In genomic region chr19:47864721-47865120, GRCm38 (mm10) we compare ENCODE assay signal across 11 mouse cellular contexts. TPM values are rescaled to one million over a fixed set of nuclear protein-coding genes. Genes with fewer than 3 reads are reported as not detected.
DNase-seq lines count a peak whose midpoint lies in the region; ATAC-seq and TF ChIP-seq lines count a peak whose summit lies in the region.
"Had no signal": no experiment of that assay in that cellular context is flagged by ENCODE, and none has a peak within 500 bp of the region (broad histone marks: within the 10 kb centered on the region; RNA-seq: fewer than 3 reads in every experiment).

No protein-coding gene starts in this region.

- TF ChIP-seq CTCF in left cerebral cortex, adult 2 months (IDR thresholded peaks at IDR 0.05): no peak

- intact Hi-C loops in left cerebral cortex, adult 2 months (cut with DNase I): no loop called here
- intact Hi-C loops in left cerebral cortex, postnatal 4 days (cut with DNase I): no loop called here
- intact Hi-C loops in gastrocnemius, postnatal 14 days (cut with DNase I; ENCODE audit: low total_unique reads): no loop called here

- TF ChIP-seq POLR2A in myocyte (IDR thresholded peaks at IDR 0.05; ENCODE audit: insufficient read length, low read depth): no peak

- no peaks in the 10 kb centered on the region for H3K9me3 ChIP-seq in forebrain, embryonic 13.5 days (replicated peaks)
- H3K9me3 ChIP-seq in limb, embryonic 10.5 days (replicated peaks): no peaks in the 10 kb centered on the region

- peak overlapping the region; percentile 75 for H3K4me2 ChIP-seq in forebrain, embryonic 13.5 days
- peak overlapping the region; percentile 92 for H3K4me2 ChIP-seq in myocyte (ENCODE audit: low read depth)

- WGBS in forebrain, embryonic 13.5 days: 83% methylated on average over 7 of the region's 7 CpGs
- 82% methylated on average over 7 of the region's 7 CpGs for WGBS in limb, embryonic 10.5 days

- H3ac ChIP-seq in myocyte (ENCODE audit: control insufficient read depth, insufficient read length): no peak overlapping the region

- H3K4me1 ChIP-seq in forebrain, embryonic 13.5 days: peaks cover 6% of the 10 kb centered on the region
- H3K4me1 ChIP-seq in limb, embryonic 10.5 days: peaks cover 22% of the 10 kb centered on the region

- H3K4me3 ChIP-seq in left cerebral cortex, adult 2 months: peak overlapping the region; percentile 78
- peak overlapping the region; percentile 67 for H3K4me3 ChIP-seq in forebrain, embryonic 13.5 days
- H3K4me3 ChIP-seq in limb, embryonic 10.5 days: peak overlapping the region; percentile 77
- peak overlapping the region; percentile 28 for H3K4me3 ChIP-seq in myocyte

- H3K79me2 ChIP-seq in myocyte (ENCODE audit: control insufficient read depth, insufficient read depth): no peaks in the 10 kb centered on the region

- H3K9ac ChIP-seq in forebrain, embryonic 13.5 days: peak overlapping the region; percentile 89

- H3K27ac ChIP-seq in left cerebral cortex, adult 2 months: peak overlapping the region; percentile 89; the same call in 1 of the 2 replicates
- H3K27ac ChIP-seq in forebrain, embryonic 13.5 days: no peak overlapping the region
- H3K27ac ChIP-seq in limb, embryonic 10.5 days: peak overlapping the region; percentile 98

- peak in 1 of 2 experiments; percentile 7 for DNase-seq in left cerebral cortex, adult 2 months (ENCODE audit: extremely low spot score in 1 of 2, low spot score in 2 of 2)
- no peak for DNase-seq in left cerebral cortex, postnatal 4 days
- DNase-seq in limb, embryonic 10.5 days (ENCODE audit: low spot score): no peak
- DNase-seq in gastrocnemius, postnatal 14 days: no peak
- DNase-seq in urinary bladder, postnatal 14 days (ENCODE audit: low spot score): no peak
- no peak for DNase-seq in c-Kit-positive CD71-positive TER-119-positive erythroid progenitor cells, embryonic 14.5 days (ENCODE audit: low spot score)
- DNase-seq: cerebellum, adult 2 months; thymus, postnatal 14 days had no signal

- ATAC-seq in forebrain, embryonic 13.5 days: no peak

- 0 out of 2 replicates have a peak, but pooled peaks cover 2% of the 10 kb centered on the region for H3K27me3 ChIP-seq in forebrain, embryonic 13.5 days
- no peaks in the 10 kb centered on the region for H3K27me3 ChIP-seq in limb, embryonic 10.5 days (ENCODE audit: low read depth, poor library complexity, severe bottlenecking)
- H3K27me3 ChIP-seq in myocyte (ENCODE audit: control insufficient read depth, insufficient read depth, insufficient read length): no peaks in the 10 kb centered on the region
- H3K27me3 ChIP-seq: Patski had no signal

- peaks cover 8% of the 10 kb centered on the region; the same call in 1 of the 2 replicates for H3K36me3 ChIP-seq in forebrain, embryonic 13.5 days (ENCODE audit: poor library complexity, severe bottlenecking)
- peaks cover 48% of the 10 kb centered on the region for H3K36me3 ChIP-seq in limb, embryonic 10.5 days
- peaks cover 25% of the 10 kb centered on the region for H3K36me3 ChIP-seq in myocyte (ENCODE audit: control insufficient read depth, insufficient read depth)

TF ChIP-seq in myocyte, 11 proteins besides CTCF, POLR2A, EP300 and RAD21:
- TF ChIP-seq MYOG (IDR thresholded peaks at IDR 0.05; ENCODE audit: control insufficient read depth in 1 of 3, insufficient read depth in 1 of 3, insufficient read length in 2 of 3, low read depth in 2 of 3): no peak
- TF ChIP-seq POLR2AphosphoS2 (IDR thresholded peaks at IDR 0.05; ENCODE audit: insufficient read length, low read depth): no peak
- no peak for TF ChIP-seq USF1 (IDR thresholded peaks at IDR 0.05; ENCODE audit: low read depth)
- no peak for TF ChIP-seq SRF (IDR thresholded peaks at IDR 0.05; ENCODE audit: control insufficient read depth, insufficient read length, low read depth)
- no peak for TF ChIP-seq MAX (IDR thresholded peaks at IDR 0.05; ENCODE audit: low read depth)
- TF ChIP-seq MYOD1 (IDR thresholded peaks at IDR 0.05; ENCODE audit: control insufficient read depth in 1 of 3, insufficient read length in 2 of 3, low read depth in 2 of 3): no peak
- TF ChIP-seq CEBPB (IDR thresholded peaks at IDR 0.05; ENCODE audit: insufficient read depth, poor library complexity, severe bottlenecking): no peak
- no peak for TF ChIP-seq REST (IDR thresholded peaks at IDR 0.05; ENCODE audit: insufficient read depth, insufficient read length)
- TF ChIP-seq TCF3 (IDR thresholded peaks at IDR 0.05; ENCODE audit: insufficient read length, low read depth): no peak
- no peak for TF ChIP-seq TCF12 (IDR thresholded peaks at IDR 0.05; ENCODE audit: insufficient read depth, poor library complexity, severe bottlenecking)
- TF ChIP-seq E2F4 (IDR thresholded peaks at IDR 0.05; ENCODE audit: insufficient read depth): no peak

RNA-seq across cellular contexts. Expression of gene Gsto2, which starts 0.6 kb away (rescaled TPM):
- total RNA-seq in left cerebral cortex, adult 2 months (2021): 1 to 10 TPM; 1.4 to 2.2 TPM
- total RNA-seq in left cerebral cortex, postnatal 4 days (2021): under 1 TPM; 0.78 to 0.93 TPM
- polyA plus RNA-seq in forebrain, embryonic 13.5 days (2015; fragmentation: Nextera tagmentation; extraction: Ambion mirVana): 1.2 and 1.8 TPM in 2 replicates
- 0.59 and 1.0 TPM in 2 replicates for polyA plus RNA-seq in limb, embryonic 10.5 days (2016; fragmentation: Nextera tagmentation; extraction: Ambion mirVana)
- 5.7 TPM for polyA plus RNA-seq in myocyte (2012; fragmentation: generic; extraction: Trizol)
- under 1 TPM; 0.27 to 0.43 TPM for total RNA-seq in gastrocnemius, postnatal 14 days (2021)

RNA-seq across cellular contexts. Expression of gene Gsto1, which starts 10.0 kb away (rescaled TPM):
- 10 to 100 TPM; 44.1 to 45.2 TPM for total RNA-seq in left cerebral cortex, adult 2 months (2021)
- total RNA-seq in left cerebral cortex, postnatal 4 days (2021): 10 to 100 TPM; 88.3 to 91.0 TPM
- 74.9 and 80.3 TPM in 2 replicates for polyA plus RNA-seq in forebrain, embryonic 13.5 days (2015; fragmentation: Nextera tagmentation; extraction: Ambion mirVana)
- polyA plus RNA-seq in limb, embryonic 10.5 days (2016; fragmentation: Nextera tagmentation; extraction: Ambion mirVana): 241 and 258 TPM in 2 replicates
- polyA plus RNA-seq in myocyte (2012; fragmentation: generic; extraction: Trizol): 232 TPM
- 10 to 100 TPM; 33.7 to 35.1 TPM for total RNA-seq in gastrocnemius, postnatal 14 days (2021)

RNA-seq across cellular contexts. Expression of gene Cfap43, which starts 54.4 kb away (rescaled TPM):
- under 1 TPM; 0.30 to 0.66 TPM for total RNA-seq in left cerebral cortex, adult 2 months (2021)
- total RNA-seq in left cerebral cortex, postnatal 4 days (2021): 1 to 10 TPM; 1.2 to 1.7 TPM
- 0.66 and 0.82 TPM in 2 replicates for polyA plus RNA-seq in forebrain, embryonic 13.5 days (2015; fragmentation: Nextera tagmentation; extraction: Ambion mirVana)
- 0.05 and 0.09 TPM in 2 replicates for polyA plus RNA-seq in limb, embryonic 10.5 days (2016; fragmentation: Nextera tagmentation; extraction: Ambion mirVana)
- polyA plus RNA-seq in myocyte (2012; fragmentation: generic; extraction: Trizol): 0.02 TPM
- not detected for total RNA-seq in gastrocnemius, postnatal 14 days (2021)

RNA-seq across cellular contexts. Expression of gene Itprip, which starts 54.4 kb away (rescaled TPM):
- 1 to 10 TPM in 1 of 2 experiments, under 1 TPM in 1; 0.95 to 1.5 TPM for total RNA-seq in left cerebral cortex, adult 2 months (2021)
- total RNA-seq in left cerebral cortex, postnatal 4 days (2021): 1 to 10 TPM; 2.3 to 2.8 TPM
- 9.8 and 12.7 TPM in 2 replicates for polyA plus RNA-seq in forebrain, embryonic 13.5 days (2015; fragmentation: Nextera tagmentation; extraction: Ambion mirVana)
- polyA plus RNA-seq in limb, embryonic 10.5 days (2016; fragmentation: Nextera tagmentation; extraction: Ambion mirVana): 19.0 and 27.5 TPM in 2 replicates
- 54.1 TPM for polyA plus RNA-seq in myocyte (2012; fragmentation: generic; extraction: Trizol)
- 1 to 10 TPM; 1.1 to 1.6 TPM for total RNA-seq in gastrocnemius, postnatal 14 days (2021)

Comparison
In these comparisons a context has a peak if more than half of its experiments do, and no peak if none do; other contexts are left out.
1. H3K4me3 ChIP-seq: peak in every context shown above with its lines; median percentile 78 in left cerebral cortex, adult 2 months; 77 in limb, embryonic 10.5 days; 67 in forebrain, embryonic 13.5 days; 28 in myocyte.